Mouse (Mus musculus) thymus, adult 2 months (tissue): ENCODE measurements around the gene Armc3. TPM values are rescaled to one million over a fixed set of nuclear protein-coding genes. Genes with fewer than 3 reads are reported as not detected.

Source experiments
- DNase-seq: peaks from one replicate; pipeline ENCODE4 v3.0.0; 2021
- H3K27ac ChIP-seq: fragments of 200-500 bp; 2 replicates; pipeline ENCODE4 v1.5.1; 2012; ENCODE audit warnings: low read length, control low read depth; ENCODE audit not compliant: control insufficient read depth, insufficient read depth
- H3K27me3 ChIP-seq: fragments of 200-500 bp; 2 replicates; pipeline ENCODE4 v1.6.1; 2012; ENCODE audit warnings: mild to moderate bottlenecking, low read length, moderate library complexity, mixed read lengths; ENCODE audit not compliant: control insufficient read depth, insufficient read depth
- H3K36me3 ChIP-seq: fragments of 200-500 bp; 2 replicates; pipeline ENCODE4 v1.6.1; 2012; ENCODE audit warnings: mild to moderate bottlenecking, low read length, moderate library complexity; ENCODE audit not compliant: control insufficient read depth, insufficient read depth
- H3K4me1 ChIP-seq: fragments of 200-500 bp; replicated peaks from 2 replicates; pipeline ENCODE4 v1.6.1; 2012; ENCODE audit warnings: low read length; ENCODE audit not compliant: control insufficient read depth, insufficient read depth
- H3K4me3 ChIP-seq: fragments of 200-500 bp; 2 replicates; pipeline ENCODE4 v1.5.1; 2012; ENCODE audit warnings: mild to moderate bottlenecking, low read length, control low read depth, moderate library complexity; ENCODE audit not compliant: control insufficient read depth, insufficient read depth
- CTCF ChIP-seq: fragments of 200-500 bp; IDR thresholded peaks from 2 replicates; pipeline ENCODE4 v1.5.1; 2012; ENCODE audit warnings: mild to moderate bottlenecking, control low read depth, low read length, moderate library complexity, borderline replicate concordance; ENCODE audit not compliant: control insufficient read depth, poor library complexity, insufficient read depth; ENCODE audit errors: extremely low read depth
- POLR2A ChIP-seq: fragments of 200-500 bp; IDR thresholded peaks from 2 replicates; pipeline ENCODE4 v1.6.1; 2012; ENCODE audit warnings: mild to moderate bottlenecking, low read length, control low read depth, moderate library complexity; ENCODE audit not compliant: control insufficient read depth, poor library complexity, insufficient read depth; ENCODE audit errors: extremely low read depth
- WGBS: fragments of 180-500 bp; shearing (Covaris S2); methylation state at CpG from one replicate; pipeline ENCODE4 v1.1.7; 2018; 5-methylcytosine and 5-hydroxymethylcytosine counted together
- polyA plus RNA-seq: library from polyadenylated mRNA; depleted of rRNA; stranded (reverse); fragments of >200 nt; gene quantifications from 2 replicates; pipeline ENCODE4 v1.2.3, GENCODE M21; 2012

Armc3 gene
- polyA plus RNA-seq, 1 experiment = 0.11 TPM

DNA sequence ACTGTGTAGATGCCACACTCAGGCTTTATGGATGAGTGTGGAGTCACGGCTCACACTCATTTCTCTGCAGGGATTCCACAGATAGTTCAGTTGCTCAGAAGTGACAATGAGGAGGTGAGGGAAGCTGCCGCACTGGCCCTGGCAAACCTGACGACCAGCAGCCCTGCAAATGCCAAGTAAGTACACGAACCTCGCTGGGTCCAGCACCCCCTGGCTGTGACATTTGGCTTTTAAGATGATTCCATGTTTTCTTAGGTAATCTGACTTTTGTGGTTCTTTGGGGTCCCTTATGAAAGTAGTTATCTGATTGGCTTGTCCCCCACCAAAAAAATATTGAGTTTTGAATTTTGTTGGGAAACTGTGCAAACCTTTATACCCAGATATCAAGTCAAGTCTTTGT lies 70.9 kb downstream of the Armc3 start:
- Histone ChIP-seq H3K4me3 (no peak overlapping the region), H3K27me3 (no peaks in the 10 kb centered on the region), H3K4me1 (no peaks in the 10 kb centered on the region), H3K27ac (no peak overlapping the region), H3K36me3 (no peaks in the 10 kb centered on the region)
- TF ChIP-seq POLR2A (no peak), CTCF (no peak)
- DNase-seq = no peak
- 69% methylated on average over 5 of the region's 5 CpGs for WGBS

DNA sequence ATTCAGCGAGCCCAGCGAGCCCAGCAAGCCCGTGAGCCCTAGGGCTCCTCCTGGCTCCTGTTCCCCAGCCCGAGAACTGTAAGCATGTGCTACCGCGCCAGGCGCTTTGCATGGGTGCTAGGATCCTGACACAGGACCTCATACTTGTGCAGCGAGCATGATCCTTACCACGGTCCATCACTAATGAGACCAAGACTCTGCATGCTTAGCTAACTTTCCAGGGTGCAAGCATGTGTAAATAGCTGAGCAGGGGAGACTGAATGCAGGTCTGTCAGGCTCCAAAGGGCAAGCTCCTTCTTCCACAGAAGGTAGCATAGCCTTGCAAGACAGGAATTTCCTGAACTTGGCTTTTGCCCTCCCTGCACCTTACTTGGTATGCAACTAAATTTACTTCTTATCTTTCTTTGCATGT lies 71.6 kb downstream of the Armc3 start:
- DNase-seq = no peak
- H3K27ac ChIP-seq = no peak overlapping the region
- 97% methylated on average over 9 of the region's 9 CpGs for WGBS
- no peak overlapping the region for H3K4me3 ChIP-seq
- no peaks in the 10 kb centered on the region for H3K4me1 ChIP-seq
- H3K36me3 ChIP-seq = no peaks in the 10 kb centered on the region
- no peaks in the 10 kb centered on the region for H3K27me3 ChIP-seq
- TF ChIP-seq CTCF (no peak), POLR2A (no peak)

DNA sequence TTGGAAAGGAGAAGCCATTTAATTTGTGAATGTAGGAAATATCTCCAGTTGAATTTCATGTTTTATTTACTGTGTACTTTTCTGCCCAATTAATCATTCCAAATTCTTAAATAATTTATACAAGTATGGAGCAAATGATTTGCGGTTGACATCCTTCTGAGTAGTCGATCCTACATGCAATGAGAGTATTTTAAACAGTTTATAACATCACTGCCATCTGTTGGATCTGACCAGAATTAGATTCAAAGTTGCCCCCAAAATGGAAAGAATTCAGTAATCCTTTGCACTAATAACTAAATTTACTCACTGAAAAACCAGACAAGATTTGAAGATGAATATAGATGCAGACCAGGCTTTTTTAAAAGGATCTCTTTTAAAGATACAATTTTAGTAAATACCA lies 75.5 kb downstream of the Armc3 start:
- H3K4me3 ChIP-seq = no peak overlapping the region
- no peak overlapping the region for H3K27ac ChIP-seq
- 58% methylated on average over 2 of the region's 2 CpGs for WGBS
- H3K27me3 ChIP-seq = no peaks in the 10 kb centered on the region
- TF ChIP-seq CTCF (no peak), POLR2A (no peak)
- H3K36me3 ChIP-seq = no peaks in the 10 kb centered on the region
- H3K4me1 ChIP-seq = peaks cover 2% of the 10 kb centered on the region; the same call in 1 of the 2 replicates
- no peak for DNase-seq

DNA sequence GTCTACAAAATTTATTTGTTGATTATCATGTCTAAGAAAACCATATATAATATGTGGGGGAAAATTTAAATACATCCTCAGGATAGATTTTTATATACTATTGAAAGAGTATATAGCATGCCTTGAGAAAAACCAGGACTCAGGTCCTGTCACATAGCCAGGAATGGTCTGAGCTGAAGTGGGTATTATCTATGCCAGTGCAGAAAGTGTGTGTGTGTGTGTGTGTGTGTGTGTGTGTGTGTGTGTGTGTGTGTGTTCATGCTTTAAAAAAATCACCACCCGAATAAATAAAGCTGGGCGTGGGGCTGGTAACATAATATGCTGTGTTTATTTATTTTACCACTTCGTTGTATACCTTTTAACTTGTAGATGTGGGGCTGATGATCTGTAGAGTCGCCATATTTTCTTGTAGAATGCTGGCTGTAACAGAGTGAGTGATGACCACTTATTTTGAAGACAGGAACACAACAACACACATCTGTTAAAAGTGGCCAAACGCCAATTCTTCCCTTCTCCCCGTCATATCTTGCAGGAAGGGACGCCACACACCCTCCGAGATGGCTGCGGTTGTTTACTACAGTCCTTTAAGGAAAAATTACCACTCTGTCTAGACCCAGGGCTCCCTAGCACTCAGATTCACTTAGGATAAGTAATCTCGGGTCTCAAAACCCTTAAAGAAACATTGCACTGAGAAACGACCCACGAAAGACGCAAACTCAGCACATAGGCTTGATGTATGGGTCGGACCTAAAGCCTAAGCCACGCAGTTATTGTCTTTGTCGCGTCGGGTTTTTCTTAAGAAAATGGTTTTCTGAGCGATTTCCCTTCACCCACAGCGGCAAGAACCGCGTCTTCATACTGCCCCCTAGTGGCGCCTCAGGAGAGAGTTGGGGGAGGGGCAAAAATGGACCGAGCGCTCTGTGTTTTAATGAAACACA lies 76.8 kb downstream of the Armc3 start:
- peak; percentile 81 for DNase-seq
- TF ChIP-seq CTCF = peak; percentile 82
- TF ChIP-seq POLR2A = no peak
- Histone ChIP-seq H3K27me3 (no peaks in the 10 kb centered on the region), H3K27ac (no peak overlapping the region), H3K36me3 (no peaks in the 10 kb centered on the region), H3K4me1 (peaks cover 2% of the 10 kb centered on the region; the same call in 1 of the 2 replicates), H3K4me3 (peak overlapping the region; percentile 40)
- WGBS = 8% methylated on average over 25 of the region's 25 CpGs

DNA sequence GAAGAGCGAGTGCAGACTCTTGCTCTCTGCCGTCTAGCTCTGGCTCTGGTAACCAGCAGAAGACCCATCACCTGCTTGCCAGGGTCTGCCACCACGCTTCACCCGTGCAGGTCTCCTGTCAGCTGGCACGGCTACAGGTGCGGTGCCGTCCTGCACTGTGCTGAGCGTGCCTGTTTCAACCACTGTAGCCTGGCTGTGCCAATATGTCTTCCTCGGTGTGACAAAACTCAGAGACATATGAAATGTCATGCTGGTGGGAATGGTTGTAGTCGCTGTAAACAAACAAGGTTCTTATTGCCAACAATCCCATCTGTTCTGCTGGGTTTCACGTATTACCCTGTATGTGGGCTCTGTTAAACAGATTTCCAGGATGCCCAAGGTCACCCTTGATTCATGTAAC lies 81.2 kb downstream of the Armc3 start:
- TF ChIP-seq POLR2A (no peak), CTCF (no peak)
- Histone ChIP-seq H3K27me3 (no peaks in the 10 kb centered on the region), H3K4me3 (no peak overlapping the region), H3K4me1 (peaks cover 2% of the 10 kb centered on the region; the same call in 1 of the 2 replicates), H3K36me3 (no peaks in the 10 kb centered on the region), H3K27ac (no peak overlapping the region)
- no peak for DNase-seq
- WGBS = 83% methylated on average over 11 of the region's 11 CpGs

DNA sequence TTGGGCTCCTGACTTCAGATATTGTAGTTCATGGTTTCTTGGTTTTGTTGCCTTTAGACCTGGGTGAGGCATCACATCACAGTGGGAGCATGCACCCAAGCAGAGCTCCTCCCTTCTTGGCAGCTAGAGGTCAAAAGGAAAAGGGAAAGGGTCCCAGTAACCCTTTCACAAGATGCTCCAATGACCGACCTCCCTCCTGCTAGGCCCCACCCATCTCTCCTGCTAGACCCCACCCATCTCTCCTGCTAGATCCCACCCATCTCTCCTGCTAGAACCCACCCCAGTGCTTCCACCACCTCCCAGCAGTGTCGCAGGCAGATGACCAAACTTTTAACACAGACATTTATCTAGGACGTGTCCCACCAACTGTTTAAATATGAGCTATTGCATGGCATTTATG lies 93.3 kb downstream of the Armc3 start:
- Histone ChIP-seq H3K4me3 (no peak overlapping the region), H3K27me3 (no peaks in the 10 kb centered on the region), H3K4me1 (no peaks in the 10 kb centered on the region), H3K36me3 (no peaks in the 10 kb centered on the region), H3K27ac (no peak overlapping the region)
- TF ChIP-seq CTCF (no peak), POLR2A (no peak)
- 88% methylated on average over 3 of the region's 3 CpGs for WGBS
- DNase-seq = no peak
